Mouse (Mus musculus) midbrain, embryonic 10.5 days (tissue): Measurements from ENCODE around the gene Aldh1l1. TPM values are rescaled to one million over a fixed set of nuclear protein-coding genes. Genes with fewer than 3 reads are reported as not detected.
A peak's percentile ranks its signal among the peaks of the same experiment; 100 is the strongest.

Source experiments
- DNase-seq: peaks from one replicate; pipeline ENCODE4 v3.0.0-alpha.2; 2017; ENCODE audit warnings: low spot score
- H3K27ac ChIP-seq: fragments of 300-500 bp; sonication (generic); replicated peaks from 2 replicates; pipeline ENCODE4 v1.5.1; 2016; ENCODE audit warnings: mild to moderate bottlenecking
- H3K27me3 ChIP-seq: fragments of 300-500 bp; sonication (generic); 2 replicates; pipeline ENCODE4 v1.6.1; 2016; ENCODE audit warnings: low read depth, mild to moderate bottlenecking; ENCODE audit not compliant: poor library complexity, severe bottlenecking
- H3K36me3 ChIP-seq: fragments of 300-500 bp; sonication (generic); 2 replicates; pipeline ENCODE4 v1.6.1; 2016; ENCODE audit warnings: mild to moderate bottlenecking, moderate library complexity
- H3K4me1 ChIP-seq: fragments of 300-500 bp; sonication (generic); 2 replicates; pipeline ENCODE4 v1.6.1; 2016
- H3K4me3 ChIP-seq: fragments of 300-500 bp; sonication (generic); 2 replicates; pipeline ENCODE4 v1.5.1; 2016; ENCODE audit warnings: mild to moderate bottlenecking, moderate library complexity
- H3K9me3 ChIP-seq: fragments of 300-500 bp; sonication (generic); replicated peaks from 2 replicates; pipeline ENCODE4 v1.6.1; 2016; ENCODE audit warnings: mild to moderate bottlenecking
- WGBS: fragments of 180-500 bp; shearing (Covaris S2); methylation state at CpG from one replicate; pipeline ENCODE4 v1.1.7; 2016; 5-methylcytosine and 5-hydroxymethylcytosine counted together
- polyA plus RNA-seq: library from polyadenylated mRNA; unstranded; fragments of >200 nt; fragmentation: Nextera tagmentation; extraction: Ambion mirVana; gene quantifications from 2 replicates; pipeline ENCODE4 v1.2.1, GENCODE M21; 2016

The Aldh1l1 gene
- polyA plus RNA-seq, 1 experiment from 2014 or later: 2.7 TPM

GRCm38 (mm10) chr6:90594972-90595371, 108.7 kb downstream of the Aldh1l1 start:
- H3K27ac ChIP-seq: no peak overlapping the region
- H3K4me1 ChIP-seq: no peaks in the 10 kb centered on the region
- no peaks in the 10 kb centered on the region for H3K9me3 ChIP-seq
- 76% methylated on average over 1 of the region's 1 CpGs for WGBS
- H3K36me3 ChIP-seq: no peaks in the 10 kb centered on the region
- DNase-seq: no peak
- H3K27me3 ChIP-seq: no peaks in the 10 kb centered on the region
- no peak overlapping the region for H3K4me3 ChIP-seq

DNA sequence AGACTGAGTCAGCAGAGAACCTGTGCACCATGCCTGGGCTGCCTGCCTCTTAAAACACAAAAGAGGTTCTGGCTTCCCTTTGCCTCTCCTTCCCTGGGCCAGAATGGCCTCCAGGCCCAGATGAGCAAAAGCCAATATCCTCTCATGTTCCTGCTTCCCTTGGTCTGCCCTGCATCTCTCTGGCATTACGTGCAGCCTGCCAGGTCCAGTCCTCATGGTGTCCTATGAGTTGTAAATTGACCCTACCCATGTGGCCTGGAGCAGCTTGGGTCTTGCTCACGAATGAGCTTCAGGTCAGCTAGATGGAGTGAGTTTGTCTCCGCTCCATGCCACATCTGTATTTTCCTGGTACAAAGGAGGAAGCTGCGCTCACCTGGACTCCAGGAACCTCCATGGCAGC, 110.8 kb downstream of the Aldh1l1 start:
- Histone ChIP-seq H3K27ac (no peak overlapping the region), H3K4me3 (no peak overlapping the region), H3K36me3 (no peaks in the 10 kb centered on the region), H3K4me1 (no peaks in the 10 kb centered on the region), H3K27me3 (no peaks in the 10 kb centered on the region), H3K9me3 (no peaks in the 10 kb centered on the region)
- DNase-seq: no peak
- WGBS: 86% methylated on average over 4 of the region's 4 CpGs

DNA sequence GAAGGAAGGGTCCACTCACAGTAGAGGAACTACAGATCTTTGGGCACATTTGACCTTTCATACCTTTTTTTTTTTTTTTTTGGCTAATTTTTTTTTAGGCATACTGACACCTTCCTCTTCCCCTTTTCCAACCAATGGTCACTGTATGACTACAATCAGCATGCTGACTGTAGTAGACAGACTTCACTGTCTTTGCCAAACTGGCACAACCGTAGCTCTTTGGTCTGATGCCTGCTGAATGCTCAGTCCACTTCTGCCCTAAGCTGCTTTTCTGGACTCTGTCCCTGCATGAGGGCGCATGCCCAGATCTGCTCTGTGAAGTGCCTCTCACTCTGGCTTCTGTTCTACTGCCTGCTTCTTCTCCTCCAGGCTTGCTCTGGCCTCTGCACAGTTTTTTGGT, 111.4 kb downstream of the Aldh1l1 start:
- Histone ChIP-seq H3K4me1 (no peaks in the 10 kb centered on the region), H3K36me3 (no peaks in the 10 kb centered on the region), H3K9me3 (no peaks in the 10 kb centered on the region), H3K27ac (no peak overlapping the region), H3K27me3 (no peaks in the 10 kb centered on the region), H3K4me3 (no peak overlapping the region)
- no peak for DNase-seq
- 91% methylated on average over 2 of the region's 2 CpGs for WGBS

DNA sequence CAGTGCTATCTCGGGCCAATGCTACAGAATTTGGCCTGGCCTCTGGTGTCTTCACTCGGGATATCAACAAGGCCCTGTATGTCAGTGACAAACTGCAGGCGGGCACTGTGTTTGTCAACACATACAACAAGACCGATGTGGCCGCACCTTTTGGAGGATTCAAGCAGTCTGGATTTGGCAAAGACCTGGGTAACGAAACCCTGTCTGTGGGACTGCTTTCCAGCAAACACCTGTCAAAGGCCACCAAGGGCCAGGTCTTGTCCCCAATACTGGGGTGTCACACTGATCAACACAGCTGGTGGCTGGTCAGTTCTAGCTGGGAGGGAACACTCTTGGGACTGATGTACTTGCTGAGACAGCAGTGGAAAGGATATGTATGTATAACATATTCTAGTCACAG, 112.0 kb downstream of the Aldh1l1 start:
- WGBS: 92% methylated on average over 6 of the region's 6 CpGs
- no peak overlapping the region for H3K4me3 ChIP-seq
- H3K4me1 ChIP-seq: no peaks in the 10 kb centered on the region
- H3K36me3 ChIP-seq: no peaks in the 10 kb centered on the region
- H3K9me3 ChIP-seq: no peaks in the 10 kb centered on the region
- DNase-seq: no peak
- no peak overlapping the region for H3K27ac ChIP-seq
- H3K27me3 ChIP-seq: peaks cover 4% of the 10 kb centered on the region

DNA sequence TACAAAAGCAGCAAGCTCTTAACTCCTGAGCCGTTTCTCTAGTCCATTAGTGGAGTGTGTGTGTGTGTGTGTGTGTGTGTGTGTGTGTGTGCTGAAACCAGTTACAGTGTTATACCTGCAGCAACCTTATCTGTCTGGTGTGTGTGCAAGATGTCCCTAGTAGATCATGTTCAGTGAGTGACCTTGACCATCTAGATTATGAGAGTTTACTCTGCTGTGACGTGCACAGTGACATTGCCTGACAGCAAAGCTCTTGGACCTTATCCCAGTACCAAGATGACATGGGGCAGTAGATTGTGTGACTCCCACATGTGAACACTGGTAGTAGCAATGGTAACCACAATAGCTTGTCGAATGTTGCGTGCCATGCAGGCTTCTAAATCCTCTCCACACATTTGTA, 114.1 kb downstream of the Aldh1l1 start:
- DNase-seq: no peak
- H3K9me3 ChIP-seq: no peaks in the 10 kb centered on the region
- 87% methylated on average over 4 of the region's 4 CpGs for WGBS
- peaks cover 13% of the 10 kb centered on the region for H3K4me1 ChIP-seq
- no peaks in the 10 kb centered on the region for H3K36me3 ChIP-seq
- H3K4me3 ChIP-seq: no peak overlapping the region
- peaks cover 10% of the 10 kb centered on the region for H3K27me3 ChIP-seq
- no peak overlapping the region for H3K27ac ChIP-seq

DNA sequence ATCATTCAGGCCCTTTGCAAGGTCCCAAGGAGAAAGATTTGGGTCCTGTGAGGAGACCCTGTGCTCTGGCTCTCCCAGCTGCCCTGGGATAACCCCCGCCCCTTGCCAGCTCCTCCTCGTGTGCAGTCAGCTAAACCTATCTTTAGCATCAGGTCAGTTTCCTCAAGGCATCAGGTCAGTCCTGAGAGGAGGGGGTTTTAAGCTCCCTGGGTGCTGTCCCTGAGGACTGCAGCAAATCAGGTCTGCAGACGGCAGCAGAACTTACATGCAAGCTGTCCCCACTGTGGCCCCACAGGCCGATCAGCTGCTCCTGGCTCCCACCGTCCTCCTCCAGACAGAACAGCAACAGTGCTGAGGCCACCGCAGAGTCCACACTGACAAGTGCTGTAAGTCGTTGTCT, 115.5 kb downstream of the Aldh1l1 start:
- WGBS: 59% methylated on average over 7 of the region's 7 CpGs
- Histone ChIP-seq H3K4me3 (no peak overlapping the region), H3K36me3 (no peaks in the 10 kb centered on the region), H3K27me3 (peaks cover 22% of the 10 kb centered on the region), H3K4me1 (peaks cover 20% of the 10 kb centered on the region), H3K27ac (no peak overlapping the region), H3K9me3 (no peaks in the 10 kb centered on the region)
- no peak for DNase-seq

GRCm38 (mm10) chr6:90602304-90602703, 116.1 kb downstream of the Aldh1l1 start:
- 94% methylated on average over 3 of the region's 3 CpGs for WGBS
- Histone ChIP-seq H3K4me3 (no peak overlapping the region), H3K27ac (no peak overlapping the region), H3K4me1 (peaks cover 23% of the 10 kb centered on the region), H3K36me3 (no peaks in the 10 kb centered on the region), H3K9me3 (no peaks in the 10 kb centered on the region), H3K27me3 (peaks cover 22% of the 10 kb centered on the region)
- no peak for DNase-seq

DNA sequence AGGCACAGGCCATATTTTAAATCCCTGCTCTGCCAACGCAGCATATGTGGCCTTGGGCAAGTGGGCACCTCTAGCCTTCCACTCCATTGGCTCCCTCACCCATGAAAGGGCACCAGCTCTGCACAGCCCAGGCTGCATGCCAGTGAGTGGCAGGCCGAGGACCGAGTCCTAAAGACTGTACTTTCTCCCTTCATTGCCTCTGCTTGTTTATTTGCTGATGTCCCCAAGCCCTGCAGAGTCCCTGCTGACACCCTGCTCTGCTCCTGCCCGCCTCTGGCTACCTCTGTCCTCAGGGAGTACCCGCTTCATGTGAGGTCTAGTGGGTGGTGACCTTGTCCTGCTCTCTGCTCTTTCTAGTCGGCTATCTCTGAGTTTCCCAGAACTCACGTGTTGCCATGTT, 116.9 kb downstream of the Aldh1l1 start:
- no peaks in the 10 kb centered on the region for H3K36me3 ChIP-seq
- H3K9me3 ChIP-seq: no peaks in the 10 kb centered on the region
- H3K27me3 ChIP-seq: peaks cover 22% of the 10 kb centered on the region
- WGBS: 68% methylated on average over 7 of the region's 7 CpGs
- DNase-seq: no peak
- H3K4me3 ChIP-seq: no peak overlapping the region
- H3K27ac ChIP-seq: no peak overlapping the region
- peaks cover 23% of the 10 kb centered on the region for H3K4me1 ChIP-seq

- H3K4me3 ChIP-seq: peak overlapping the region; percentile 69
- no peaks in the 10 kb centered on the region for H3K9me3 ChIP-seq
- peaks cover 22% of the 10 kb centered on the region for H3K27me3 ChIP-seq
- no peak overlapping the region for H3K27ac ChIP-seq
- 66% methylated on average over 3 of the region's 3 CpGs for WGBS
- DNase-seq: no peak
- peaks cover 23% of the 10 kb centered on the region for H3K4me1 ChIP-seq
- H3K36me3 ChIP-seq: no peaks in the 10 kb centered on the region
Measured at GRCm38 (mm10) chr6:90604130-90604529, 117.9 kb downstream of the Aldh1l1 start.

DNA sequence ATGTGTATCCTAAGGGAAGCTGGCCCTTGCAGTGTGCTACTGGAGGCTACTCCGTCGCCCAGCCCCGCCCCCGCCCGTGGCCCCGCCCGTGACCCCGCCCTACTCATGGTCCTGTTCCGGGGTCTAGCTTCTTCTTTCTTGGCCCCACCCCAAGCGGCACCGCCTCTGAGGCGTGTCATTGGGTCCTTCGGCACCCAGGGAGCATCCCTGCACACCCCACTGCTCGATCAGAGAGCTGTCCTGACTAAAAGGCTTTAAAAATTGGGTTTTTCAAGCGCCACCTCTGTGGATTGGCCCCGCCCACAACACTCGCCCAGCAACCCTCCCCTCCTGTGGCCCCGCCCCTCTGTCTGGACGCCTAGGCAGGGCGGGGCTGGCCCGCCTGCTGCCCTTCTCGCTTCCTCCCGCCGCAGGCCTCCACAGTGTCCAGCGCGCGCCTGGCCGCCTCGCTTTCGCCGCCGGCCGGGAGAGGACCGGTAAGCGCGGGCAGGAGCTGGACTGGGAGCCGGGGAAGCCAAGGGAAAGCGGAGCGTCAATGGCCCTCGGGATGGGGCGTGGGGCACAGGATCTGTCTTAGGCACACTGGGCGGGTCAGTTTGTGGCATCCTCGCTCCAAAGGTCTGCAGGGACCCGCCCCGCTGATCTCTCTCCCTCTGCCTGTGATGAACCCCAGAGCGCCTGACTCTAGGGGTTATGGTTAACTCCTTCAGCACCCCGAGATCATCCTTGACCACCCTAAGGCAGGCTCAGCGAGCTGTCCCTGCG, 118.5 kb downstream of the Aldh1l1 start, which contains the start of gene Slc41a3:
TSS of gene Slc41a3 (plus strand) at position 193 of the 765 bp plus-strand sequence.
- Histone ChIP-seq H3K27me3 (peaks cover 22% of the 10 kb centered on the region), H3K27ac (peak within 1 kb of the TSS; percentile 85), H3K36me3 (no peaks in the 10 kb centered on the region), H3K9me3 (no peaks in the 10 kb centered on the region), H3K4me3 (peak within 1 kb of the TSS; percentile 69), H3K4me1 (peaks cover 23% of the 10 kb centered on the region)
- DNase-seq: peak; percentile 90
- 1% methylated on average over 49 of the region's 49 CpGs for WGBS

- peak overlapping the region; percentile 85 for H3K27ac ChIP-seq
- peaks cover 23% of the 10 kb centered on the region for H3K4me1 ChIP-seq
- no peaks in the 10 kb centered on the region for H3K36me3 ChIP-seq
- WGBS: 23% methylated on average over 5 of the region's 5 CpGs
- DNase-seq: no peak
- H3K4me3 ChIP-seq: peak overlapping the region; percentile 69
- peaks cover 22% of the 10 kb centered on the region for H3K27me3 ChIP-seq
- H3K9me3 ChIP-seq: no peaks in the 10 kb centered on the region
Measured at GRCm38 (mm10) chr6:90605298-90605665, 119.1 kb downstream of the Aldh1l1 start.

DNA sequence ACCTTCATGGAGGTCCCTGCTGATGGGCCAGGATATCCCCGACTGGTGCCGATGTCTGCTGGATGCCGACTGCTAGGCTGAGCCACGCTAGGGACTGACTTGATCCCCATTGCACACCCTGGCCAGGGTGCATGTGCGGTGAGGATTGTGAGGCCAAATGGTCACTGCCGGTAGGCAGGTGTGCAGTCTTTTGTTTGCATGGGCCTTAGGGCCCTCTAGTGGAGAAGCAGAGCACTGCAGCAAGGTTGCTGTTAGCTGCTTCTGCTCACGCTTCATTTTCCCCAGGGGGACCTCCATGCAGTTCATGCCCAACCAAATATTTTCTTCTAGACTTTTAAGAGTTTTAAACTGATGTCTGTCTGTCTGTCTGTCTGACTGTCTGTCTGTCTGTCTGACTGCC, 120.3 kb downstream of the Aldh1l1 start:
- H3K27me3 ChIP-seq: peaks cover 22% of the 10 kb centered on the region
- H3K36me3 ChIP-seq: no peaks in the 10 kb centered on the region
- H3K4me1 ChIP-seq: peaks cover 23% of the 10 kb centered on the region
- WGBS: 24% methylated on average over 7 of the region's 7 CpGs
- H3K9me3 ChIP-seq: no peaks in the 10 kb centered on the region
- H3K27ac ChIP-seq: no peak overlapping the region
- peak; percentile 73 for DNase-seq
- H3K4me3 ChIP-seq: peak overlapping the region; percentile 14; the same call in 1 of the 2 replicates

DNA sequence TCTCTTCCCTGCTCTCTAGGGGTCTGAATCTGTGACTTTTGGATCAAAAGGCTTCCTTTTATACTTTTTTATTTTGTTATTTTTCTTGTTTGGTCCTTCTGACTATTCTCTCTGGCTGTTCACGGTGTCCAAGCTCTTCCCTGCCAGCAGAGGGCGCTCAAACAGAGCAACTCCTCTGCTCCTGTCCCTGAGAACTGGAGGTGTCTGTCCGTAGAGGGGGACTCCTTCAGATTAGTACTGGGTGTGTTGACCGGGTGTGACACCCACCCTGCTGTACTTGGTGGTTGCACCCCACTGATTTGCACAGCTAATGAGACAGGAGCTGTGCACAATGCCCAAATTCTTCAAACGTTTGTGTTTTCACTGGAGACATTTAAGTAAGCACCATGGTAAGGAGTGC, 121.0 kb downstream of the Aldh1l1 start:
- Histone ChIP-seq H3K9me3 (no peaks in the 10 kb centered on the region), H3K27me3 (peaks cover 22% of the 10 kb centered on the region), H3K27ac (no peak overlapping the region), H3K36me3 (no peaks in the 10 kb centered on the region), H3K4me3 (no peak overlapping the region), H3K4me1 (peaks cover 27% of the 10 kb centered on the region)
- peak; percentile 65 for DNase-seq
- 21% methylated on average over 5 of the region's 5 CpGs for WGBS
